Mouse (Mus musculus) cerebellum, adult 9-10 months (tissue): ENCODE measurements around the gene Bub1b.
"Not testable (repeated sequence)": the region's sequence is repeated elsewhere in the genome, so short reads cannot be mapped to it uniquely, and the experiment has no call there.

Source experiments
- DNase-seq: peaks from one replicate; pipeline ENCODE4 v3.0.0; 2022

Bub1b gene

GRCm38 (mm10) chr2:118620101-118620500 lies 22.1 kb downstream of the Bub1b start:
- DNase-seq: no peak

GRCm38 (mm10) chr2:118620608-118621007 lies 22.6 kb downstream of the Bub1b start:
- no peak for DNase-seq

- no peak for DNase-seq
These were observed 31.3 kb downstream of the Bub1b start for GRCm38 (mm10) chr2:118629276-118629675.

GRCm38 (mm10) chr2:118633441-118633840 lies 35.4 kb downstream of the Bub1b start:
- DNase-seq: no peak

GRCm38 (mm10) chr2:118637258-118637657 lies 39.2 kb downstream of the Bub1b start:
- no peak for DNase-seq

- DNase-seq: peak; percentile 71
These were observed 40.0 kb downstream of the Bub1b start for GRCm38 (mm10) chr2:118637888-118638526.

- DNase-seq: no peak
These were observed 40.7 kb downstream of the Bub1b start for GRCm38 (mm10) chr2:118638686-118639085.

- no peak for DNase-seq
These were observed 43.1 kb downstream of the Bub1b start for GRCm38 (mm10) chr2:118641147-118641546.

- DNase-seq: no peak
These were observed 44.4 kb downstream of the Bub1b start for GRCm38 (mm10) chr2:118642431-118642830.

- no peak for DNase-seq
These were observed 44.9 kb downstream of the Bub1b start for GRCm38 (mm10) chr2:118642942-118643341.

- no peak for DNase-seq
These were observed 48.7 kb downstream of the Bub1b start for GRCm38 (mm10) chr2:118646665-118647064.

- DNase-seq: not testable (repeated sequence)
These were observed 52.7 kb downstream of the Bub1b start for GRCm38 (mm10) chr2:118650697-118651096.

GRCm38 (mm10) chr2:118656688-118657281 lies 58.8 kb downstream of the Bub1b start:
- no peak for DNase-seq

- no peak for DNase-seq
These were observed 60.4 kb downstream of the Bub1b start for GRCm38 (mm10) chr2:118658457-118658856.

- no peak for DNase-seq
These were observed 61.1 kb downstream of the Bub1b start for GRCm38 (mm10) chr2:118659077-118659476.

GRCm38 (mm10) chr2:118659493-118659892 lies 61.5 kb downstream of the Bub1b start:
- DNase-seq: no peak

- peak; percentile 37 for DNase-seq
These were observed 62.0 kb downstream of the Bub1b start for GRCm38 (mm10) chr2:118659998-118660452.

- DNase-seq: no peak
These were observed 63.9 kb downstream of the Bub1b start for GRCm38 (mm10) chr2:118661891-118662290.

- DNase-seq: peak; percentile 12
These were observed 65.1 kb downstream of the Bub1b start, which contains the start of gene Pak6 for GRCm38 (mm10) chr2:118662902-118663803. Pak6 (plus strand) TSS chr2:118663303.

- no peak for DNase-seq
These were observed 66.1 kb downstream of the Bub1b start for GRCm38 (mm10) chr2:118663804-118664766.

- no peak for DNase-seq
These were observed 67.0 kb downstream of the Bub1b start for GRCm38 (mm10) chr2:118664975-118665516.

- no peak for DNase-seq
These were observed 67.6 kb downstream of the Bub1b start for GRCm38 (mm10) chr2:118665616-118666015.
